Mouse (Mus musculus) hindbrain, embryonic 12.5 days (tissue): ENCODE measurements at regions not wholly inside any gene's neighbourhood (a gene's known extent, or its start where the extent isn't known, plus 50 kb on each side); places are given as distances from the start of the nearest gene placed in this dataset.
A peak's percentile ranks its signal among the peaks of the same experiment; 100 is the strongest.

Experiments used
- ATAC-seq: fragments of 200-750 bp; cut with Nextera tagmentation; 2 replicates; pipeline ENCODE4 v1.8.0; 2017; ENCODE audit warnings: moderate TSS enrichment; ENCODE audit not compliant: low FRiP score
- H3K27ac ChIP-seq: fragments of 300-500 bp; sonication (generic); 2 replicates; pipeline ENCODE4 v1.5.1; 2016; ENCODE audit warnings: mild to moderate bottlenecking
- H3K27me3 ChIP-seq: fragments of 300-500 bp; sonication (generic); 2 replicates; pipeline ENCODE4 v1.6.1; 2016; ENCODE audit warnings: mild to moderate bottlenecking
- H3K36me3 ChIP-seq: fragments of 300-500 bp; sonication (generic); 2 replicates; pipeline ENCODE4 v1.6.1; 2016; ENCODE audit warnings: mild to moderate bottlenecking
- H3K4me1 ChIP-seq: fragments of 300-500 bp; sonication (generic); 2 replicates; pipeline ENCODE4 v1.6.1; 2016
- H3K4me2 ChIP-seq: fragments of 300-500 bp; sonication (generic); replicated peaks from 2 replicates; pipeline ENCODE4 v1.6.1; 2016; ENCODE audit warnings: mild to moderate bottlenecking
- H3K4me3 ChIP-seq: fragments of 300-500 bp; sonication (generic); 2 replicates; pipeline ENCODE4 v1.5.1; 2016; ENCODE audit warnings: mild to moderate bottlenecking
- H3K9ac ChIP-seq: fragments of 300-500 bp; sonication (generic); 2 replicates; pipeline ENCODE4 v1.6.1; 2016; ENCODE audit warnings: mild to moderate bottlenecking, moderate library complexity
- H3K9me3 ChIP-seq: fragments of 300-500 bp; sonication (generic); replicated peaks from 2 replicates; pipeline ENCODE4 v1.6.1; 2016; ENCODE audit warnings: mild to moderate bottlenecking
- WGBS: fragments of 180-500 bp; shearing (Covaris S2); methylation state at CpG from one replicate; pipeline ENCODE4 v1.1.7; 2016; 5-methylcytosine and 5-hydroxymethylcytosine counted together

DNA sequence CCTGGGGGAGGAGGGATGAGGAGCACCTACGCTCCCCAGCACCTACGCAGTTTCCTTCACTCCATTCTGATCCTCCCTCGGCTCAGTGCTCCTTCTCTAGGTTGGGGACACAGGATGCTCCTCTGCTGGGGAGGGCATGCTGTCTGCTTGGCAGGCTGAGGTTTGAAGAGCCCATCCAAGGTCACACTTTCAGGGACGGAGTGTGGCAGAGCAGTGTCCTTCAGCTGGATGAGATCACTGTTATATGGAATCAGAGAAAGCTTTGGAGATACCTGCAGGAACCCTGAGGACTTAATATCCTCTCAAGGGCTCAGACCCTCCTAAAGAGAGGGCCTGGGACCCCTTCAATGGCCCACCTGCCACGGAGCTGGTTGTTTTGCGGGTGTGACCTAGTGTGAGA is 60.5 kb downstream of the Klhdc7a start:
- H3K36me3 ChIP-seq, result no peaks in the 10 kb centered on the region
- 89% methylated on average over 6 of the region's 6 CpGs for WGBS
- no peak overlapping the region for H3K4me2 ChIP-seq
- H3K27me3 ChIP-seq, result no peaks in the 10 kb centered on the region; the same call in 1 of the 2 replicates
- H3K9ac ChIP-seq, result no peak overlapping the region
- ATAC-seq, result no peak
- H3K9me3 ChIP-seq, result no peaks in the 10 kb centered on the region
- H3K4me1 ChIP-seq, result peaks cover 16% of the 10 kb centered on the region
- H3K4me3 ChIP-seq, result no peak overlapping the region
- no peak overlapping the region for H3K27ac ChIP-seq

DNA sequence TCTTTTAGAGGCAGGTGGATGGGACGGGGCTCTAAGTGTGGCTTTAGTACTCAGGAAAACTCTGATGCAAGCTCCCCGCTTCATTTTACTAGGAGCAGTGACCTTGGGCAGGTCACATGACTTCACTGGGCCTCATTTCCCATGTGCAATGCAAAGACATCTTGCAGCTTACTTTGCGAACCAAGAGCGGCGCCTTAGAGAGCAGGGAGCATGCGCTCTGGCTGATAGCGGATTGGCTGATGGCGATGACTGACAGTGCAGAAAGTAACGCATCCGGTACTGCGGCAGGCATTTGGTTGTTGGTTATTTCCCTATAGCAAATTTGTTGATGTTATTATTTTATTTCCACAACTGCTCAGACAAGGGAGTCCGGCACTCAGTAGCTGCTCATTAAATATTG is 61.6 kb downstream of the Klhdc7a start:
- ATAC-seq, result no peak
- Histone ChIP-seq H3K4me1 (peaks cover 12% of the 10 kb centered on the region), H3K36me3 (no peaks in the 10 kb centered on the region), H3K9ac (no peak overlapping the region), H3K4me2 (no peak overlapping the region), H3K27ac (peak overlapping the region; percentile 50; the same call in 1 of the 2 replicates), H3K27me3 (no peaks in the 10 kb centered on the region; the same call in 1 of the 2 replicates), H3K4me3 (no peak overlapping the region), H3K9me3 (no peaks in the 10 kb centered on the region)
- 90% methylated on average over 12 of the region's 12 CpGs for WGBS

DNA sequence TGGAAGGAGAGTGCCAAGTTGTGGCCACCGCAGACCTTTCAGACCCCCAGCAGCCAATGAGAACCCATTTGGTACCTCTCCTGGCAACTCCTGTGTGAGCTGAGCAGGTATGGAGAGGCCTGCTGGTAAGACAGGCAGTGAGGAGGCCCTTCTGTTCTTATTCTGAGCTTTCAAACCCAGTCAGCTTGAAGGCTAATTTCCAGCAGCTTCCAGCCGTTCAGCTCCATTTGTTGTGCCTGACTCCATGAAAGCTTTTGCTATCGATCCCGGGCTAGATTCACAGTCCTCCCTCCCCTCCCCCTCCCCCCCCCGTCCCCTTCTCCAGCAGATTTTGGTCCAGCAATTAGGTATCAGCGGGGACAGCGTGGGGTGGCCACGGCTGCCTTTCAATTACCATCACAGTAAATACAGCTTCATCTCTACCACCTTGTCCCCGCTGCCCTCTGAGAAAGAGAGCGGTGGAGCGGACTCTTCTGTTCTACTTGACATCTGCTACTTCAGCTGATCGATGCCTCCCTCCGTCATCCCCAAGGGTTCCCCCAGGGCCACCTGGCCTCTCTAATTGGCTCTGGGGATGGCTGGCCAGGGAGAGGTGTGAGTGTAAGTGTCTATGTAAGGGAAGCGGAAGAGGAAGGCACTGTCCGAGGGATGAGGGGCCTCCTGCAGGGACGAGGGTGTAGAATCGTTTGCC is 62.6 kb downstream of the Klhdc7a start:
- 24% methylated on average over 17 of the region's 17 CpGs for WGBS
- H3K27ac ChIP-seq, result peak overlapping the region; percentile 50
- H3K9ac ChIP-seq, result no peak overlapping the region
- H3K27me3 ChIP-seq, result no peaks in the 10 kb centered on the region; the same call in 1 of the 2 replicates
- H3K4me1 ChIP-seq, result peaks cover 12% of the 10 kb centered on the region
- H3K4me3 ChIP-seq, result no peak overlapping the region
- H3K9me3 ChIP-seq, result no peaks in the 10 kb centered on the region
- H3K36me3 ChIP-seq, result no peaks in the 10 kb centered on the region
- no peak overlapping the region for H3K4me2 ChIP-seq
- ATAC-seq, result 0 out of 2 replicates have a peak, but pooled peaks have one; percentile 38

DNA sequence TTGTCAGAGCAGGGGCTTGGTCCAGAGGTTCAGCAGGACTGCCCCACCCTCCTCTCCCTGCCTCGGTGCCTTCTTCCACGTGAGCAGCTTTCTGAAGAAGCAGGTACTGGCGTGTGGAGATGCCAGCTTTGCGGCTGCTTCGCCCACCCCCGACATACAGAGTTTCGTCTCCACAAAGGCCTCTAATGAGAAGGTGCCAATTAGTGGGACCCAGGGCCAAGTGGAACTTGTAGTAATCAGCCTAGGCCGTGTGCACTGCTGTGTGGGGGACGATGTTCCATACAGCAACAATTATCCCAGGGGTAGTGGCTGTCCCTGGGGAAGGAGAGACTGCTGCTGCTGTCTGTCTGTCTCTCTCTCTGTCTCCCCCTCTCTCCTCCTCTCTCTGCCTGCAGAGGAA is 66.6 kb upstream of the Pax7 start:
- H3K27me3 ChIP-seq, result no peaks in the 10 kb centered on the region
- H3K9me3 ChIP-seq, result no peaks in the 10 kb centered on the region
- no peak overlapping the region for H3K4me2 ChIP-seq
- no peaks in the 10 kb centered on the region for H3K36me3 ChIP-seq
- ATAC-seq, result no peak
- H3K9ac ChIP-seq, result no peak overlapping the region
- 72% methylated on average over 9 of the region's 9 CpGs for WGBS
- peaks cover 4% of the 10 kb centered on the region; the same call in 1 of the 2 replicates for H3K4me1 ChIP-seq
- no peak overlapping the region for H3K4me3 ChIP-seq
- no peak overlapping the region for H3K27ac ChIP-seq

DNA sequence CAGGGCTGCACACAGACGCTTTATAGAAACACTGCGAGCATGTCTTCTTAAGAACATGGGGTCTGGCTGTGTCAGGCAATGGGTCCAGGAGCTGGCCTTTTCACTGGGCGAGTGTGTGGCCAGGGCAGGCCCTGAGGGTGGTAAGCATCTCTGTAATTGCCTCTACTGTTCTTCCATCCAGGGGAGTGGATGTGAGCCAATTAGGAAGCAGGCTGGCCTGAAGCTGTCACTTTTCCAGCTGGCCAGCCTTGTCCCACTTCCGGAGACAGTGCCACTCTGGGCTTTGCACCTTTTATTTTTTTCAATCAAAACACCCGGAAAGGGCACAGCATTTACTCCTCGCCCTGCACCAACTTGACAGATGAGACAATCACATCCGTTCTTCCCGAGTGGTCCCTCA is 66.1 kb upstream of the Pax7 start:
- 73% methylated on average over 8 of the region's 8 CpGs for WGBS

DNA sequence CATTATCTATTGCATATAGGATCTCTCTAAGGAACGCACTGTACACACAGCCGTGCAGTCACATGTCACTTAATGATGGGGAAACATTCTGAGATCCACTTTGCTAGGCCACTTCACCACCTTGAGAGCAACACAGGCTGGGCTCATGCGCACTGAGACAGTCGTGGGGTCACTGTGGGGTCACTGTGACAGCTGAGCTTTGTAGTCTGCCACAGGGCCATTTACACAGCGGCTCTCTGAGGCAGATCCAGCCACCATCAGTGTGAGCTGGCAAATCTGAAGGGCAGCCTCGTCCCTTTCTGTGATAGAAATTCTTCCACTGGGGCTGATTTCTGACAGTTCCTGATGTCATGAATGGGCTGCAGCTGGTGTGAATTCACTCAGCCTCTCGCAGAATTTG is 59.4 kb upstream of the Pax7 start:
- no peak for ATAC-seq
- Histone ChIP-seq H3K9ac (no peak overlapping the region), H3K27ac (no peak overlapping the region), H3K4me1 (peaks cover 3% of the 10 kb centered on the region; the same call in 1 of the 2 replicates), H3K4me2 (no peak overlapping the region), H3K27me3 (no peaks in the 10 kb centered on the region), H3K4me3 (no peak overlapping the region), H3K36me3 (no peaks in the 10 kb centered on the region), H3K9me3 (no peaks in the 10 kb centered on the region)
- WGBS, result 61% methylated on average over 7 of the region's 7 CpGs

More for the DNA sequence above, 66.1 kb upstream of the Pax7 start:
- no peak for ATAC-seq
- H3K9me3 ChIP-seq, result no peaks in the 10 kb centered on the region
- no peak overlapping the region for H3K4me2 ChIP-seq
- H3K4me3 ChIP-seq, result no peak overlapping the region
- H3K27me3 ChIP-seq, result no peaks in the 10 kb centered on the region
- H3K9ac ChIP-seq, result no peak overlapping the region
- no peak overlapping the region for H3K27ac ChIP-seq
- no peaks in the 10 kb centered on the region for H3K36me3 ChIP-seq
- H3K4me1 ChIP-seq, result 0 out of 2 replicates have a peak, but pooled peaks cover 2% of the 10 kb centered on the region

DNA sequence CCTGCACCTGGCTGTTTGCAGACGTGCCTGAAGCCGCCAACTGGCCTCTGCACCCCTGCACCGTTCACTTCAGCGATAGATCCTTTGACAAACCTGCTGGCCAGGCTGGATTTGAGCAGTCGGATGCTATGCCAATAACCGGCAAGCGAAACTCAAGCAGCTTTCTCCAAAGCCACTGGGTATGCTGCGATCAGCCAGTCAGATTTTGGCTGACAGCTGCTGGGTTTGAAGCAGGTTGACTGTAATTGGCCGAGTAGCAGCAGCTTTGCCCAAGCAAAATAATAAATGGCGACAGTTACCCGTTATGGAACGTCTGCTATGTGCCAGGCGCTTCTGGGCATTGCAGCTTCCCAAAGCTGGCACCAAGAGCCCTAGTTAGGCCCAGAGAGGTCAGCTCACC is 55.7 kb upstream of the Pax7 start:
- 84% methylated on average over 13 of the region's 13 CpGs for WGBS
- H3K27ac ChIP-seq, result no peak overlapping the region
- no peak for ATAC-seq
- H3K4me3 ChIP-seq, result no peak overlapping the region
- no peaks in the 10 kb centered on the region for H3K9me3 ChIP-seq
- H3K4me1 ChIP-seq, result peaks cover 3% of the 10 kb centered on the region; the same call in 1 of the 2 replicates
- no peaks in the 10 kb centered on the region for H3K27me3 ChIP-seq
- H3K4me2 ChIP-seq, result no peak overlapping the region
- H3K9ac ChIP-seq, result no peak overlapping the region
- H3K36me3 ChIP-seq, result no peaks in the 10 kb centered on the region
